In genomic region chr2:115775488-115776217, GRCm38 (mm10) we compare ENCODE assay signal across 16 mouse cellular contexts.
DNase-seq lines count a peak whose midpoint lies in the region; ATAC-seq and TF ChIP-seq lines count a peak whose summit lies in the region.
"Had no signal": no experiment of that assay in that cellular context is flagged by ENCODE, and none has a peak within 500 bp of the region (broad histone marks: within the 10 kb centered on the region; RNA-seq: fewer than 3 reads in every experiment).

No protein-coding gene starts in this region.

- H3K4me3 ChIP-seq in lung, embryonic 14.5 days (ENCODE audit: low read depth, low read length): no peak overlapping the region
- no peak overlapping the region for H3K4me3 ChIP-seq in kidney, embryonic 16.5 days (ENCODE audit: low read length)
- no peak overlapping the region for H3K4me3 ChIP-seq in hindbrain, embryonic 13.5 days
- H3K4me3 ChIP-seq: embryonic facial prominence, embryonic 12.5 days had no signal

- H3K36me3 ChIP-seq in lung, embryonic 14.5 days (ENCODE audit: insufficient read depth): no peaks in the 10 kb centered on the region
- H3K36me3 ChIP-seq in kidney, embryonic 16.5 days (ENCODE audit: insufficient read depth, low read length): no peaks in the 10 kb centered on the region
- no peaks in the 10 kb centered on the region for H3K36me3 ChIP-seq in hindbrain, embryonic 13.5 days
- H3K36me3 ChIP-seq: embryonic facial prominence, embryonic 12.5 days had no signal

- no peak overlapping the region for H3K9ac ChIP-seq in lung, embryonic 14.5 days
- H3K9ac ChIP-seq in kidney, embryonic 16.5 days (replicated peaks; ENCODE audit: low read length): no peak overlapping the region
- H3K9ac ChIP-seq in hindbrain, embryonic 13.5 days: no peak overlapping the region
- H3K9ac ChIP-seq: embryonic facial prominence, embryonic 12.5 days; forebrain, postnatal 0 days had no signal

- H3K27me3 ChIP-seq in lung, embryonic 14.5 days (ENCODE audit: insufficient read depth, low read length): no peaks in the 10 kb centered on the region
- no peaks in the 10 kb centered on the region for H3K27me3 ChIP-seq in kidney, embryonic 16.5 days (ENCODE audit: insufficient read depth, low read length)
- H3K27me3 ChIP-seq in hindbrain, embryonic 13.5 days: no peaks in the 10 kb centered on the region
- H3K27me3 ChIP-seq: embryonic facial prominence, embryonic 12.5 days had no signal

- peak; percentile 48 for ATAC-seq in lung, embryonic 14.5 days (ENCODE audit: insufficient read depth)
- ATAC-seq in kidney, embryonic 16.5 days (ENCODE audit: low FRiP score, low TSS enrichment): peak; percentile 83
- no peak for ATAC-seq in erythroblast, adult 5-6 weeks (replicated peaks; ENCODE audit: low FRiP score, poor library complexity, severe bottlenecking)
- ATAC-seq in hindbrain, embryonic 13.5 days (ENCODE audit: low FRiP score): no peak
- ATAC-seq: forebrain, postnatal 0 days had no signal

- DNase-seq in lung, embryonic 14.5 days: peak; percentile 90
- no peak for DNase-seq in lung, postnatal 25 days (ENCODE audit: low spot score)
- peak; percentile 3 for DNase-seq in induced T-regulatory cell, adult 2 months (ENCODE audit: low read depth)
- peak; percentile 5 for DNase-seq in naive thymus-derived CD4-positive, alpha-beta T cell, adult 2 months (ENCODE audit: low read depth)
- DNase-seq: adrenal gland, postnatal 25 days; cerebellum, adult 2 months; forebrain, postnatal 0 days; layer of hippocampus, adult 9-11 months; liver; right cerebral cortex, postnatal 4 days; thymus, adult 18-20 months had no signal

- 28% methylated on average over 8 of the region's 8 CpGs for WGBS in lung, embryonic 14.5 days
- WGBS in kidney, embryonic 16.5 days: 15% methylated on average over 8 of the region's 8 CpGs
- 74% methylated on average over 8 of the region's 8 CpGs for WGBS in hindbrain, embryonic 13.5 days

- peaks cover 28% of the 10 kb centered on the region for H3K4me1 ChIP-seq in lung, embryonic 14.5 days (ENCODE audit: insufficient read depth)
- peaks cover 43% of the 10 kb centered on the region for H3K4me1 ChIP-seq in kidney, embryonic 16.5 days (ENCODE audit: insufficient read depth, low read length)
- peaks cover 6% of the 10 kb centered on the region; the same call in 1 of the 2 replicates for H3K4me1 ChIP-seq in hindbrain, embryonic 13.5 days (replicated peaks)

- TF ChIP-seq CTCF in lung, embryonic 14.5 days (IDR thresholded peaks at IDR 0.05; ENCODE audit: low read depth): no peak

- no peak overlapping the region; the same call in 1 of the 2 replicates for H3K4me2 ChIP-seq in lung, embryonic 14.5 days
- H3K4me2 ChIP-seq in kidney, embryonic 16.5 days (replicated peaks; ENCODE audit: low read depth, low read length): 0 out of 2 replicates have a peak overlapping the region, but pooled peaks have one; percentile 28
- no peak overlapping the region for H3K4me2 ChIP-seq in hindbrain, embryonic 13.5 days
- H3K4me2 ChIP-seq: embryonic facial prominence, embryonic 12.5 days; midbrain, embryonic 11.5 days had no signal

- peak overlapping the region; percentile 80 for H3K27ac ChIP-seq in lung, embryonic 14.5 days (ENCODE audit: low read depth)
- peak overlapping the region; percentile 86 for H3K27ac ChIP-seq in kidney, embryonic 16.5 days (ENCODE audit: low read length)
- no peak overlapping the region for H3K27ac ChIP-seq in hindbrain, embryonic 13.5 days
- H3K27ac ChIP-seq: embryonic facial prominence, embryonic 12.5 days had no signal

- no peaks in the 10 kb centered on the region for H3K9me3 ChIP-seq in lung, embryonic 14.5 days (ENCODE audit: low read depth, low read length)
- no peaks in the 10 kb centered on the region for H3K9me3 ChIP-seq in kidney, embryonic 16.5 days (ENCODE audit: low read length)
- H3K9me3 ChIP-seq in hindbrain, embryonic 13.5 days: no peaks in the 10 kb centered on the region
- H3K9me3 ChIP-seq: embryonic facial prominence, embryonic 12.5 days had no signal

Comparison
In these comparisons a context has a peak if more than half of its experiments do, and no peak if none do; other contexts are left out.
1. ATAC-seq: peak in lung, embryonic 14.5 days (single experiment) and kidney, embryonic 16.5 days (single experiment); none in erythroblast, adult 5-6 weeks (single experiment) and hindbrain, embryonic 13.5 days (single experiment).